7 mouse cellular contexts compared by ENCODE assay signal in the genomic region with DNA sequence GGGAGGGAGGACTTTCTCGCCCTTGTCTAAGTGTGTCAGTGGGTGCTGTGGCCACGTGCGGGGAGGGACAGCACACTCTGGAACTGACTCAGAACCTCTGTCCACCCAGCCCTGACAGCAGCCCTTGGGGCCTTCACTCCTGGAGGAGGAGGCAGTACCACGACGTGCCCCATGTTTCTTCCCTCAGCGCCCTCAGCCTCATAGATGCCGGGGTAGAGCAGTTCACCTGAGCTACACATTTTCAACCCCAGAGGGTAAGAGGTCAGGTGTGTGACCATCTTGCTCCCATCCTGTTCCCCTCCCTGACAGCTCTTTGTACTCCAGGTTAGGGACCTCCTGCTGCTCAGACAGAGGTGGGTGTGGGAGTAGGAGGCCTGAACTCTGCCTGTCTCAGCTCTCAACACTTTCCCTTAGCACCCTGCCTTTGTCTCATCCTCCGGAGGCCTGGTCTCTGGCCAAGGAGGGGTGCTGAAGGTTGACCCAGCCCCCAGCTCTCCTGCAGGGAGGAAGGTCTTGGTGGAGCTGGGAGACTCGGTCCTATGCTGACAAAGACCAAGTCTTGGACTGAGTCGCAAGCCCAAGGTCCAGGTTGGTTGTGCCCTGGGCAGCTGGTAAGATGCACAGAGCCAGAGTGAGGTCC.
A peak's percentile ranks its signal among the peaks of the same experiment; 100 is the strongest.
DNase-seq lines count a peak whose midpoint lies in the region; ATAC-seq lines count a peak whose summit lies in the region.

No protein-coding gene starts in this region.

- H3K9me3 ChIP-seq in embryonic facial prominence, embryonic 15.5 days (replicated peaks), result no peaks in the 10 kb centered on the region
- no peaks in the 10 kb centered on the region for H3K9me3 ChIP-seq in midbrain, embryonic 13.5 days

- H3K4me2 ChIP-seq in embryonic facial prominence, embryonic 15.5 days (replicated peaks), result no peak overlapping the region
- no peak overlapping the region for H3K4me2 ChIP-seq in midbrain, embryonic 13.5 days (replicated peaks)

- H3K27me3 ChIP-seq in embryonic facial prominence, embryonic 15.5 days, result no peaks in the 10 kb centered on the region
- no peaks in the 10 kb centered on the region for H3K27me3 ChIP-seq in midbrain, embryonic 13.5 days

- no peak overlapping the region for H3K4me3 ChIP-seq in embryonic facial prominence, embryonic 15.5 days (replicated peaks)
- H3K4me3 ChIP-seq in midbrain, embryonic 13.5 days (replicated peaks), result no peak overlapping the region

- ATAC-seq in embryonic facial prominence, embryonic 15.5 days (ENCODE audit: insufficient number of reproducible peaks, low FRiP score, low TSS enrichment, low read depth), result no peak
- ATAC-seq in midbrain, embryonic 13.5 days, result no peak; the same call in none of the 2 replicates
- ATAC-seq in monocyte, adult 5-6 weeks (replicated peaks; ENCODE audit: insufficient number of reproducible peaks, low FRiP score, low TSS enrichment, poor library complexity, severe bottlenecking), result no peak

- peak; percentile 48 for DNase-seq in ZHBTc4 (ENCODE audit: low read depth, low spot score)
- peak; percentile 58 for DNase-seq in kidney, adult 18-20 months
- DNase-seq in left cerebral cortex, adult 11 months (ENCODE audit: low spot score), result no peak
- DNase-seq in frontal cortex, postnatal 14 days (ENCODE audit: low spot score in 2 of 2), result no peak

- peak overlapping the region; percentile 91 for H3K27ac ChIP-seq in embryonic facial prominence, embryonic 15.5 days (replicated peaks)
- H3K27ac ChIP-seq in midbrain, embryonic 13.5 days, result peak overlapping the region; percentile 87

- peaks cover 71% of the 10 kb centered on the region for H3K4me1 ChIP-seq in embryonic facial prominence, embryonic 15.5 days
- peaks cover 52% of the 10 kb centered on the region for H3K4me1 ChIP-seq in midbrain, embryonic 13.5 days (replicated peaks)

- no peak overlapping the region for H3K9ac ChIP-seq in embryonic facial prominence, embryonic 15.5 days
- 0 out of 2 replicates have a peak overlapping the region, but pooled peaks have one; percentile 21 for H3K9ac ChIP-seq in midbrain, embryonic 13.5 days (replicated peaks)

- 52% methylated on average over 10 of the region's 10 CpGs for WGBS in embryonic facial prominence, embryonic 15.5 days
- WGBS in midbrain, embryonic 13.5 days, result 65% methylated on average over 10 of the region's 10 CpGs

- no peaks in the 10 kb centered on the region for H3K36me3 ChIP-seq in embryonic facial prominence, embryonic 15.5 days
- H3K36me3 ChIP-seq in midbrain, embryonic 13.5 days, result no peaks in the 10 kb centered on the region

Comparison
In these comparisons a context has a peak if more than half of its experiments do, and no peak if none do; other contexts are left out.
1. DNase-seq: peak in ZHBTc4 (single experiment) and kidney, adult 18-20 months (single experiment); none in left cerebral cortex, adult 11 months (single experiment) and frontal cortex, postnatal 14 days (0 of 2).